Mouse (Mus musculus) ES-E14 (cell line): Measurements from ENCODE around the gene Ampd3. TPM values are rescaled to one million over a fixed set of nuclear protein-coding genes. Genes with fewer than 3 reads are reported as not detected.

ENCODE experiments used
- DNase-seq: peaks from one replicate; pipeline ENCODE4 v3.0.0-alpha.2; 2013; ENCODE audit warnings: low read depth, low spot score
- H3K27ac ChIP-seq: 2 replicates; pipeline ENCODE4 v1.5.1; 2012; ENCODE audit warnings: low read depth, mild to moderate bottlenecking, low read length, moderate library complexity, mixed read lengths; ENCODE audit not compliant: poor library complexity, insufficient read depth, severe bottlenecking
- H3K36me3 ChIP-seq: 2 replicates; pipeline ENCODE4 v1.6.1; 2012; ENCODE audit warnings: mild to moderate bottlenecking, low read length, moderate library complexity, mixed read lengths; ENCODE audit not compliant: control insufficient read depth, poor library complexity, insufficient read depth, severe bottlenecking
- H3K4me1 ChIP-seq, 2 experiments: fragments of 150-350 bp in 1 of 2; sonication (generic) in 1 of 2; 2 replicates each; pipeline ENCODE4 v1.6.1; 2012; ENCODE audit warnings: low read length in 2 of 2, mild to moderate bottlenecking in 1 of 2, mixed read lengths in 1 of 2; ENCODE audit not compliant: control insufficient read depth in 2 of 2, insufficient read depth in 2 of 2, poor library complexity in 1 of 2
- H3K4me3 ChIP-seq, 2 experiments: fragments of 150-350 bp in 1 of 2; sonication (generic) in 1 of 2; 2 replicates each; pipeline ENCODE4 v1.5.1; 2012; ENCODE audit warnings: low read length in 2 of 2, low read depth in 1 of 2, mild to moderate bottlenecking in 1 of 2, mixed read lengths in 1 of 2; ENCODE audit not compliant: insufficient read depth in 1 of 2, poor library complexity in 1 of 2, severe bottlenecking in 1 of 2
- H3K9ac ChIP-seq: 2 replicates; pipeline ENCODE4 v1.6.1; 2012; ENCODE audit warnings: low read depth, mild to moderate bottlenecking, low read length, mixed read lengths; ENCODE audit not compliant: poor library complexity, insufficient read depth, severe bottlenecking
- H3K9me3 ChIP-seq: fragments of 150-350 bp; sonication (generic); 2 replicates; pipeline ENCODE4 v1.6.1; 2012; ENCODE audit warnings: low read depth, mild to moderate bottlenecking, low read length; ENCODE audit not compliant: control insufficient read depth, insufficient read depth
- CHD2 ChIP-seq: IDR thresholded peaks from 2 replicates; pipeline ENCODE4 v1.6.1; 2014; ENCODE audit warnings: mild to moderate bottlenecking, low read depth, low read length, inconsistent platforms
- HCFC1 ChIP-seq: IDR thresholded peaks from 2 replicates; pipeline ENCODE4 v1.6.1; 2012; ENCODE audit warnings: low read length, inconsistent platforms, borderline replicate concordance; ENCODE audit not compliant: insufficient read depth
- MAFK ChIP-seq: IDR thresholded peaks from 2 replicates; pipeline ENCODE4 v1.6.1; 2014; ENCODE audit warnings: mild to moderate bottlenecking, low read depth, low read length, inconsistent platforms; ENCODE audit not compliant: insufficient read depth
- ZC3H11A ChIP-seq: IDR thresholded peaks from 2 replicates; pipeline ENCODE4 v1.6.1; 2012; ENCODE audit warnings: low read depth, mild to moderate bottlenecking, inconsistent platforms, low read length, borderline replicate concordance
- ZNF384 ChIP-seq: IDR thresholded peaks from 2 replicates; pipeline ENCODE4 v1.6.1; 2012; ENCODE audit warnings: low read depth, low read length, inconsistent platforms
- in situ Hi-C, 2 experiments: fragments of 600-800 bp; cut with MboI; formaldehyde crosslinking; loops; one replicate each; pipeline ENCODE4 v1.15.1; 2025; ENCODE audit warnings: low sequenced_read_pairs in 2 of 2, inconsistent platforms in 1 of 2; ENCODE audit not compliant: unreplicated experiment in 2 of 2
- total RNA-seq: library from RNA; depleted of rRNA; stranded (reverse); fragments of 300-350 nt; gene quantifications from 2 replicates; pipeline ENCODE4 v1.2.3, GENCODE M21; 2012

The Ampd3 gene
- total RNA-seq, 1 experiment: 2.4 TPM

DNA sequence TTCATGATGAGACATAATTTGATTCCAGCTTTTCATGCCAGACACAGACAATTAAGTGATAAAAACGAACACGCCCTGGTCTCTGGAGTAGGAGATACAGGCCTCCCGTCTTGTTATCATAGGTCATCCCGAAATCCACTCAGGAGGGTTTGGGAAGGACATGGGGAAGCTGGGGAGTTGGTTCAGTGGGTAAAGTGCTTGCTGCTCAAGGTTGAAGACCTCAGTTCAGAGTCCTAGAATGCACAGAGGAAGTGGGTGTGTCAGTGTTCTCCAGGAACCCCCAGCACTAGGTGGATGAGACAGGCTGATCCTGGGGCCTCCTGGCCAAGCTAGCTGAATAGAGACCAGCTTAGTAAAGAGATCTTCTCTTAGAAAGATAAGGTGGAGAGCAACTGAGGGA lies 2.9 kb downstream of the Ampd3 start:
- in situ Hi-C loops: no loop called here
- no peak for DNase-seq
- Histone ChIP-seq H3K9ac (no peak overlapping the region), H3K9me3 (no peaks in the 10 kb centered on the region), H3K36me3 (peaks cover 2% of the 10 kb centered on the region; the same call in 1 of the 2 replicates), H3K27ac (no peak overlapping the region), H3K4me1 (peaks cover 3 to 6% of the 10 kb centered on the region in 2 experiments; a peak in 1 of 4 replicates), H3K4me3 (no peak overlapping the region)
- TF ChIP-seq ZC3H11A: no peak
- TF ChIP-seq CHD2: no peak
- TF ChIP-seq MAFK: no peak
- TF ChIP-seq ZNF384: no peak
- no peak for TF ChIP-seq HCFC1

DNA sequence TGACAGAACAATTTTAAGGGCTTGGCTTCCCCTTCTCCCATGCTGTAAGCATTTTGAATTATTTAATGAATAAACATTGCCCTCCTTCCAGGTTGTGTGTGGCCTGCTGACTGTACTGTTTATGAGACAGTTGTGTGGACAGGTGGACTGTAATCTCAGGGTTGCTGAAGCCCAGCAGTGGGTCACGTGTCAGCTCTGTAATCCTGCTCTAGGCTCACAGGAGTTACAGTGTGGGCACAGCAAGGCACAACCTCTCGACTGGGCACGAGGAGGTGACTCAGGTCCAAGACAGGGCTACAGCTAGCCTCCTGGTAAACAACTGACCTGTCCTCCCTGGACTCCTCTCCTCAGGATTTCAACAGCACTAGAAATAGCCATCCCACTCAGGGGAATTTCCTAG lies 4.3 kb downstream of the Ampd3 start:
- H3K4me1 ChIP-seq: peaks cover 7 to 16% of the 10 kb centered on the region in 2 experiments; a peak in 3 of 4 replicates
- no peak for DNase-seq
- no peak overlapping the region for H3K9ac ChIP-seq
- peaks cover 2% of the 10 kb centered on the region; the same call in 1 of the 2 replicates for H3K36me3 ChIP-seq
- no peak overlapping the region for H3K27ac ChIP-seq
- no peaks in the 10 kb centered on the region for H3K9me3 ChIP-seq
- in situ Hi-C loops: no loop called here
- TF ChIP-seq MAFK: no peak
- no peak for TF ChIP-seq ZC3H11A
- no peak for TF ChIP-seq CHD2
- TF ChIP-seq HCFC1: no peak
- no peak for TF ChIP-seq ZNF384
- H3K4me3 ChIP-seq: no peak overlapping the region

DNA sequence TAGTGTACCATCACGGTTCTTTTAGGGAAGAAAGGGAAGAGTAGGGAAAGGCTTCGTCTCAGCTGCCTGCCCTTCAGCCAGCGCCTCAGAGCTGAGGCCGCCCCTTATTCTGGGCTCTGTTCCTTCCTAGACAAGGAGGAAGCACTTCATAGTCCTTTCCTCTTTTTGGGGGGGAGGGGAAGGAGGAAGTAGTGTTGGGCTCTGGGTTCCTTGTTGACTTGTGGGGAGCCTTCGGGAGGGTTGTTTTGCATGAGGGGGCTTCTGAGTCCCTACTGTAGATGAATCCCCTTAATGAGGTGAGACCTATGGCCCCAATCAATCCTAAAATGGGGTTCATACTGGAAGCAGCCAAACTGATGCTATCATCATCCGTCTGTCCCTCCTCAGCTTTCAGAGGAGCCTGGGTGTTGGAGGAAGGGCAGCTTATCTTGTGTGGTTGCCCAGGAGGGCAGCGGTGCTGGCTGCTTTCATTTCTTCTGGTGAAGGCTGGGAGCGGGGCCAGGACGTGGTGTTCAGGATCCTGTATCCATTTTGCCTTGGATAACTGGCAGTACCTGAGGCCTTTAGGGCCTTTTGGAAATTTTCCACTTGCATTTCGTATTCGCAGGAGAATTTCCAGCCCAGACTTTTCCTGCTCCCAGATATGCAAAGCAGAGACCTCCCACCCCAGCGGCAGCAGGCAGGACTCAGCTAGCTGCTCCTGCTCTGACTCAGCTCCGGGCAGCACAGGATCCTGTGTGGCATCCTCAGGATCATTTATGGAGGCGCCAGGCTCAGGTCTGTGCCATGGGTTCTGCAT lies 5.4 kb downstream of the Ampd3 start:
- H3K27ac ChIP-seq: no peak overlapping the region
- H3K4me1 ChIP-seq: peaks cover 7 to 22% of the 10 kb centered on the region in 2 experiments; a peak in 3 of 4 replicates
- TF ChIP-seq HCFC1 (no peak), MAFK (no peak), ZC3H11A (no peak), CHD2 (no peak), ZNF384 (no peak)
- DNase-seq: no peak
- in situ Hi-C loops: no loop called here
- H3K4me3 ChIP-seq: no peak overlapping the region
- H3K9me3 ChIP-seq: no peaks in the 10 kb centered on the region
- no peak overlapping the region for H3K9ac ChIP-seq
- peaks cover 2% of the 10 kb centered on the region; the same call in 1 of the 2 replicates for H3K36me3 ChIP-seq

DNA sequence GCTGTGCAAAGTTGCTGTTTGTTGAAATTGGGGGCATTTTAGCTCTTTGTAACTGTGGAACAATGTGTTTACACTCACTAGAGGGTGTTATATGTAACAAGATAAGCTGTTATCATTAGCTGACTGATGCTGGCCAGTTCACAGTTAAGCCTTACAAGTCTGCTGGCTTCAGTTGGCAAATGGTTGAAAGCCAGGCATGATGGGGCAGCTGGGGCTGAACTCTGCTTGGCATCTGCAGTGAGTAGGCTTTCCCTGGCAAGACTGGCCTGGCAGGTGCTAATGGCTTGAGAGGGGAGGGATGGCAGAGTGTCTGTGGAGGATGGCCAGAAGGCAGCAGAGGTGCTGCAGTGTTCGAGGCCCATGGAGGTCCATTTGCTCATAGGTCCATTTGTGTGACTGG lies 6.1 kb downstream of the Ampd3 start:
- no peak overlapping the region for H3K4me3 ChIP-seq
- no peak overlapping the region for H3K9ac ChIP-seq
- H3K36me3 ChIP-seq: peaks cover 2% of the 10 kb centered on the region; the same call in 1 of the 2 replicates
- TF ChIP-seq MAFK (no peak), ZNF384 (no peak), HCFC1 (no peak), CHD2 (no peak), ZC3H11A (no peak)
- H3K27ac ChIP-seq: no peak overlapping the region
- in situ Hi-C loops: no loop called here
- peaks cover 7 to 22% of the 10 kb centered on the region in 2 experiments; a peak in 3 of 4 replicates for H3K4me1 ChIP-seq
- DNase-seq: no peak
- no peaks in the 10 kb centered on the region for H3K9me3 ChIP-seq
